Mouse (Mus musculus) brain, embryonic 14.5 days (tissue): ENCODE results near the gene Hdac8. TPM values are rescaled to one million over a fixed set of nuclear protein-coding genes. Genes with fewer than 3 reads are reported as not detected.

Experiments used
- DNase-seq: peaks from one replicate; pipeline ENCODE4 v3.0.0-alpha.2; 2011; ENCODE audit warnings: low read depth
- CTCF ChIP-seq: fragments of 200-500 bp; IDR thresholded peaks from 2 replicates; pipeline ENCODE4 v1.5.1; 2012; ENCODE audit warnings: inconsistent platforms, mild to moderate bottlenecking, moderate library complexity, borderline replicate concordance; ENCODE audit not compliant: insufficient read depth, insufficient read length; ENCODE audit errors: extremely low read depth
- POLR2A ChIP-seq: fragments of 200-500 bp; IDR thresholded peaks from 2 replicates; pipeline ENCODE4 v1.6.1; 2012; ENCODE audit warnings: mild to moderate bottlenecking, inconsistent platforms, borderline replicate concordance; ENCODE audit not compliant: poor library complexity, insufficient read depth, insufficient read length, severe bottlenecking; ENCODE audit errors: extremely low read depth
- polyA plus RNA-seq: library from polyadenylated mRNA; depleted of rRNA; stranded (reverse); fragments of >200 nt; gene quantifications from 2 replicates; pipeline ENCODE4 v1.2.3, GENCODE M21; 2012

The Hdac8 gene
- polyA plus RNA-seq, 1 experiment, result 11.6 TPM

- no peak for TF ChIP-seq CTCF
- no peak for TF ChIP-seq POLR2A
- DNase-seq, result no peak
Observed at GRCm38 (mm10) chrX:102319252-102319651, 185.9 kb downstream of the Hdac8 start.

DNA sequence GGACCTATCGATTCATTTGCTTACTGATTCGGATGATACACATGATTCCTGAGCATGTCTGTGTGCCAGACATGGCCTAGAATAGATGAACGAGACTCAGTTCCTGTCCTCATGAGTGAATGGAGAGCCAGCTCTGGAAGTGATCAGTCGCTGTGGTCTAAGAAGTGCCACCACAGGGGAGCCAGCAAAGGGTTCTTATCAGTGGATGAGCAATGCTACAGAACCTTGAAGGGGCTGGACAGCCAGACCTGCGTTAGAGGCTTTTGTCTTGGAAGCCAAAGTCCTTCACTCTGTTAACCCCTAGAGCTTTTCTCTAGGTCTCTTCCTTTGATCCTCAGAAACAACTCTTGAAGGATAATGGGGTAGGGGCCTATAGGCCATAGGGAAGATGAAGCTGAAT is 186.4 kb downstream of the Hdac8 start:
- no peak for TF ChIP-seq POLR2A
- no peak for TF ChIP-seq CTCF
- no peak for DNase-seq

DNA sequence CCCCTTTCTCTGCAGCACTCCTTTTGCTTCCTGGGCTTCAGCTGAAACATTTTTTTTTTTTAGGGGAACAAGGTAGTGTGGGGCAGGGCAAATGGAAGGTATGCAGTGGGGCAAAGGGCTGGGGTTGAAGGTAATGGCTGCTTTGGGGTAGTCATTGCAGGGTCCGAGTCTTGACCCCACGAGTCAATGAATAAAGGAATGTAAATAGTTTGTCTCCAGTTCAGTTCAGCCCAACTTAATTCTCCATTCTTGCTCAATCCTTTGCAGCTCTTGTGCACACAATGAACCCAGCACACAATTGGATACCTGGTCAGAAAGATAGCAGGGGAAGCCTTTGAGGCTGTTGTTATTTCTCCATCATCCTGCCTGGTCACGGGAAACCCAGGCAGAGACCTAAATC is 194.0 kb downstream of the Hdac8 start:
- no peak for DNase-seq
- no peak for TF ChIP-seq POLR2A
- TF ChIP-seq CTCF, result no peak

DNA sequence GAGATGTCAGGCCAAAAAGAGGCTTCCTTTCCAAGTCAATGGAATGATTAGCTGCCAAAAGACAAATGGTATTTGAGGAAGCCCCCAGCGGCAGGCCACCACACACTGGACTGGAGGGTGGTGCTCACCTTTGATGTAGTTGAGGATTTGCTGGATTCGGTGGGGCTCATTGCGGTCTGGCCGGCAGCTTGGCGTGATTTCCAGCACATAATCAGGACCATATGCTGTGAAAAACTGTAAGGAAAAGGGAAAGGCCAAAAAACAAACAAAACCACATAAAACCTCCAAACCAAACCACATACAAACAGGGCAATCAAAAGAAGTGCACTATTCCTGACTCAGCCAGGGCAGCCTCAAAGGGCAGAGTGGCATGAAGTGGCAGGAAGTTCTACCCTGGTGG is 197.6 kb downstream of the Hdac8 start:
- no peak for TF ChIP-seq CTCF
- no peak for TF ChIP-seq POLR2A
- DNase-seq, result no peak

DNA sequence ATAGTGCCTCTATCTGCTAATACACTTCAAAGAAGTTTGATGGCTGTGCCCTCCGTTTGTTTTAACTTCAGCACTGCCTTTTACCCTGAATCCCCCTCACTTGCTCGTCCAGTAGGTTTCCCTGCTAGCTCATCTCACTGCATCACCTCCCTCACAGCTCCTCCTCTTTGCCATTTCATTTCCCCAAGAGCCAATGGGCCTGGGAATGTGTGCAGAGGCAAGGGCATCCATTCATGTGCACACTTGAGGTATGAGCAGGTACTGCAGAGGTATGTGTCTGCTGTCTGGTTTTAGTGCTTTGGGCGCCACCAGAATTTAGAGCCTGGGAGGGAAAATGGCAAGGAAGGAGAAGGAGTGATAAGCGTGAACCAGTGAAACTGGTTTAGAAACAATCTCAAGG is 199.4 kb downstream of the Hdac8 start:
- TF ChIP-seq CTCF (no peak), POLR2A (no peak)
- no peak for DNase-seq

GRCm38 (mm10) chrX:102304914-102305313 is 200.2 kb downstream of the Hdac8 start:
- TF ChIP-seq CTCF (no peak), POLR2A (no peak)
- no peak for DNase-seq

DNA sequence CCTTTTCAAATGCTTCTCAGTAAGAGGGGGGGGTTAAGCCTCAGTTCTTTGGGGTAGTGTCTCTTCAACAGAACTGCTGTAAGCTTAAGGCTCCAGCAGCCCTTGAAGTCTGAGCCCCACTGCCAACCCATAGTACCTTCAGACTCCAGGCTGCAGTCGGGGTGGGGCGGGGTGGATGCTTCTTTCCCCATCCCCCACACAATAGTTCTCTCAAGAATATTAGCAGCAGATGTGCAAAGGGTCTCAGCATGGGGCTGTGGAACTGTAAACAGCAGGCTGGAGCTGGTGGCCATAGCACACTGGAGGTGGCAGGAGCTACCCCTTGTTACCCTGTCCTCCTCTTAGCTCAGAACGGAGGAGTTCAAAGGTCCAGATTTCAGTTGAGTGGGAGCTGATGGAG is 202.7 kb downstream of the Hdac8 start:
- no peak for DNase-seq
- no peak for TF ChIP-seq POLR2A
- no peak for TF ChIP-seq CTCF

DNA sequence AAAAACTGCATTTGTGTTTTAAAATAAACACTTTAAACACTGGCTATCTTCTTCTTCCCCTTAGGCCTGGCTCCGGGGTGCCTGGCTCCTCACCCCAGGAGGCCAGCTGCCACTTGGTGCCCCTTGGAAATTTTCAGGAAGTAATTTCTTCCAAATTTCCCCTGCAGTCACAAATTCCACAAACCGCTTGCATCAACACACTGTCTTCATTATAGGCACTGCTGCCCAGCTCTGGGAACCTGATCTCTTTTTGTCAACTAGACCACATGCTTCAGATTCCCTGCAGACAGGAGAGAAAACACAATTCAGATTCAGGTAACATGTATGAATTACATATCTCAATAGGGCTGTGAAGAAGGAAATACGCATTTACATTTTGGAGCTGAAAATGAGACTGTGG is 220.3 kb downstream of the Hdac8 start:
- TF ChIP-seq CTCF, result no peak
- no peak for TF ChIP-seq POLR2A
- DNase-seq, result no peak

- peak; percentile 32 for DNase-seq
- TF ChIP-seq CTCF (no peak), POLR2A (no peak)
Observed at GRCm38 (mm10) chrX:102262620-102263345, 242.4 kb downstream of the Hdac8 start.

DNA sequence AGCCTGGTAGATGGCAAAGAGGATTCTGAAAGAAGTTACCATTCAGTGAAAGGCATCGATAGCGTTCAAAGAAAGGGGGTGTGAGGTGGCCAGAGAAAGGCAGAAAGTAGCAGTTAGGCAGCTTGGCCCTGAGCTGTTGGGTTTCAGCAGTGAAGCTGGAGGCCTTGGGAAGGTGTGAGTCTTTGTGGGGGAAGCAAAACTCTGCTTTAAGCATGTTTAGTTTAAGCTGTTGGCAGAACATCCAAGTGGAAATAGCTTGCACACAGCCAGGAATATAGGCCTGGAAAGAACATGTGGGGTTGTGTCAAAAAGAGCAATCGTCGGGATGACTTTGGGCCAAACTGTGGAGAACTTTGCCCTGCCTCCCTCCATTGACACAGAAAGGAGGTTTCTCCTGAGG is 245.4 kb downstream of the Hdac8 start:
- DNase-seq, result no peak
- TF ChIP-seq POLR2A (no peak), CTCF (no peak)

- peak; percentile 63 for DNase-seq
- no peak for TF ChIP-seq POLR2A
- TF ChIP-seq CTCF, result no peak
Observed at GRCm38 (mm10) chrX:102253892-102254291, 251.3 kb downstream of the Hdac8 start.
